Mouse (Mus musculus): ENCODE results near the gene Fam217a. TPM values are rescaled to one million over a fixed set of nuclear protein-coding genes. Genes with fewer than 3 reads are reported as not detected.

The Fam217a gene
- total RNA-seq (2023) = not detected

GRCm38 (mm10) chr13:34924210-34924609, at the start of gene Fam217a, which contains the start of gene 4933417A18Rik:
Gene Fam217a (minus strand): TSS chr13:34924310.
Gene 4933417A18Rik (plus strand): TSS chr13:34924409.

DNA sequence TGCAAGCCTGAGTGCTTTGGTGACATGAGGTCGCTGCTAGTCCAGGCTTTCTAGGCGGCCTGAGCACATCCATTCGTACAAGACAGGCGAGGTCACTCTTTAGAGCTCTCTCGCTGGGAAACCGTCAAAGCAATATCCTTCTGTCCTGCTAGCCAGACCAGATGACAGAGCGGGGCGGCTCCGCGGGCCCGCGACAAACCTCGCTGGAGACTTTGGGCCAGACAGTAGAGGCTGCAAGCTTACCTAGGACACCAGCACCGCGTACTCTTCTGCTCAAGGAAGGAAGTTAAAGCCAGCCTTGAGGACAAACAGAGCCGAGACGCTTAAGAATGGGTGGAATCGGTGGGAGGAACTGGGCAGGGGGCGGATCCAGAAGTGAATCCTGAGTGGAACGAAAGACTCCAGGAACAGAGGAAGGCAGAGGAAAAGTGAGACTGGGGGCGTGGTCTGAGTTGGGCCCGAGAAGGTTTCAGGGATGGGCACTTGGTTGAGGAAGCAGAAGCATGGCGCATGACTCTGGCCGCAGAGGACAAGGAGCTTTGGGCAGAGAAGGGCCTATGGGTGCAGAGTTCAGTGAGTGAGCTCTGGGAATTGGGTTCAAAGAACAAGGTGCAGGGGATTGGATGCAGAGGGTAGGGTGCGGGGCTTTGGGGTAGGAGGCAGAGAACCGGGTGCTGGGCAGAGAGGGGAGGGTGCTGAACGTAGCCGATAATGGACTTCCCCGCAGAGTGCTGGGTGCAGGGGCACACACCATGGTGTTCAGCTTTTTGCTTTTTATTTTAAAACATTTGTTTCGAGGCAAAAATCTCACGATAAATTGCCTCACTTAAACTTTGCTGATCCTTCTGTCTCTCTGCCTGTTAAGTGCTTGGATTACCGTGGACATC, 39.6 kb upstream of the Fam217a start, which contains the start of gene Eci3:
Eci3 (minus strand) TSS at position 300 of the 887 bp plus-strand sequence.

DNA sequence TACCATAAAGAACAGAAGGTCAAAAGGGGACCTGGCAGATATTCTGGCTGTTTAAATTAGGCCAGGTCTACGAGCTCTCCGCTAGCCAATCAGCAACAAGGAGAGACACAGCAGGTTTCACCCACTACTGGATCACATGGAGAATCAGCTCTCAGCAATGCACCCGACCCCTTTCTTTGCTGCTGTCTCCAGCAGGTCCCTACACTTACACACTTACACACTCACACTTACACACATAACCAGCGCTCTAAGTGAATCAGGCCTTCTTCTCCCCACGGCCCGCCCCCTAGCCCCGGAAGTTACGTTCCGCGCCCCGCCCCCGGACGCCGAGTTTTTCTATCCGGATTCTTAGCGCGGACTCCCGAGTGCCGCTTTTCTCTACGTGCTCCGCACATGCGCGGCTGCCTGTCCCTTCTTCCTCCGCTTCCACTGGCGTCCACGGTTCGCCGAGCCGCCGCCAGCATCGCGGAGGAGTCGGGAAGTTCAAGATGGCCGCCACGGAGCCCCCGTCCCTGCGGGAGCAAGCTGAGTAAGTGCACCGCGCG, 48.9 kb downstream of the Fam217a start, which contains the start of gene Prpf4b:
Prpf4b (plus strand) TSS at position 137 of the 545 bp plus-strand sequence.

Other genes with a start within 250 kb of the Fam217a start
- not detected for gene Fam50b, start 189.5 kb downstream of the Fam217a start, total RNA-seq (2023)
- gene Prpf4b, start 49.0 kb downstream of the Fam217a start, total RNA-seq (2023) = 100 to 1,000 TPM; 190 to 198 TPM
- not detected for gene 4933417A18Rik, start 99 bp upstream of the Fam217a start, total RNA-seq (2023)
- not detected for gene Eci3, start 39.5 kb upstream of the Fam217a start, total RNA-seq (2023)
- gene Eci2, start 102.8 kb upstream of the Fam217a start, total RNA-seq (2023) = 10 to 100 TPM; 20.0 to 32.2 TPM